Mouse (Mus musculus): ENCODE data around the gene St5. TPM values are rescaled to one million over a fixed set of nuclear protein-coding genes. Genes with fewer than 3 reads are reported as not detected.
A peak's percentile ranks its signal among the peaks of the same experiment; 100 is the strongest.

The St5 gene
- polyA plus RNA-seq, 1 experiment from 2014 or later, result 19.7 TPM

- no peak overlapping the region for H3K4me3 ChIP-seq
- no peak overlapping the region for H3K27ac ChIP-seq
- H3K9me3 ChIP-seq, result no peaks in the 10 kb centered on the region
- no peaks in the 10 kb centered on the region for H3K27me3 ChIP-seq (replicated peaks)
- H3K4me2 ChIP-seq, result no peak overlapping the region
- H3K4me1 ChIP-seq, result no peaks in the 10 kb centered on the region
- H3K9ac ChIP-seq, result no peak overlapping the region
- WGBS, result 84% methylated on average over 13 of the region's 13 CpGs
- no peak for ATAC-seq (replicated peaks)
- H3K36me3 ChIP-seq (replicated peaks), result no peaks in the 10 kb centered on the region
Measured at GRCm38 (mm10) chr7:109694576-109695338, 8.6 kb downstream of the St5 start.

- Histone ChIP-seq H3K9ac (no peak overlapping the region), H3K27ac (no peak overlapping the region), H3K9me3 (no peaks in the 10 kb centered on the region), H3K4me3 (no peak overlapping the region), H3K27me3 (replicated peaks) (no peaks in the 10 kb centered on the region), H3K4me2 (no peak overlapping the region), H3K36me3 (replicated peaks) (no peaks in the 10 kb centered on the region), H3K4me1 (no peaks in the 10 kb centered on the region)
- ATAC-seq (replicated peaks), result no peak
- 95% methylated on average over 5 of the region's 5 CpGs for WGBS
Measured at GRCm38 (mm10) chr7:109690961-109691360, 12.4 kb downstream of the St5 start.

- H3K9ac ChIP-seq, result no peak overlapping the region
- no peaks in the 10 kb centered on the region for H3K4me1 ChIP-seq
- H3K27ac ChIP-seq, result no peak overlapping the region
- H3K4me3 ChIP-seq, result no peak overlapping the region
- no peaks in the 10 kb centered on the region for H3K9me3 ChIP-seq
- no peak overlapping the region for H3K4me2 ChIP-seq
- 93% methylated on average over 3 of the region's 3 CpGs for WGBS
- 0 out of 2 replicates have a peak, but pooled peaks cover under 1% of the 10 kb centered on the region for H3K27me3 ChIP-seq (replicated peaks)
- ATAC-seq (replicated peaks), result no peak
- no peaks in the 10 kb centered on the region for H3K36me3 ChIP-seq (replicated peaks)
Measured at GRCm38 (mm10) chr7:109690101-109690500, 13.3 kb downstream of the St5 start.

- H3K9me3 ChIP-seq, result no peaks in the 10 kb centered on the region
- H3K27ac ChIP-seq, result no peak overlapping the region
- WGBS, result 31% methylated on average over 9 of the region's 9 CpGs
- H3K4me2 ChIP-seq, result no peak overlapping the region
- no peak overlapping the region for H3K4me3 ChIP-seq
- H3K36me3 ChIP-seq (replicated peaks), result no peaks in the 10 kb centered on the region
- ATAC-seq (replicated peaks), result no peak
- H3K27me3 ChIP-seq (replicated peaks), result 0 out of 2 replicates have a peak, but pooled peaks cover 3% of the 10 kb centered on the region
- no peak overlapping the region for H3K9ac ChIP-seq
- H3K4me1 ChIP-seq, result no peaks in the 10 kb centered on the region
Measured at GRCm38 (mm10) chr7:109686585-109687128, 16.7 kb downstream of the St5 start.

- 0 out of 2 replicates have a peak, but pooled peaks cover 3% of the 10 kb centered on the region for H3K27me3 ChIP-seq (replicated peaks)
- H3K9me3 ChIP-seq, result no peaks in the 10 kb centered on the region
- 91% methylated on average over 1 of the region's 1 CpGs for WGBS
- no peak overlapping the region for H3K9ac ChIP-seq
- H3K4me1 ChIP-seq, result no peaks in the 10 kb centered on the region
- no peak for ATAC-seq (replicated peaks)
- H3K27ac ChIP-seq, result no peak overlapping the region
- H3K36me3 ChIP-seq (replicated peaks), result no peaks in the 10 kb centered on the region
- H3K4me2 ChIP-seq, result no peak overlapping the region
- no peak overlapping the region for H3K4me3 ChIP-seq
Measured at GRCm38 (mm10) chr7:109680879-109681278, 22.5 kb downstream of the St5 start.

GRCm38 (mm10) chr7:109680284-109680683, 23.1 kb downstream of the St5 start:
- no peaks in the 10 kb centered on the region for H3K4me1 ChIP-seq

GRCm38 (mm10) chr7:109674944-109675628, 28.3 kb downstream of the St5 start:
- Histone ChIP-seq H3K9me3 (no peaks in the 10 kb centered on the region), H3K4me3 (no peak overlapping the region), H3K27me3 (replicated peaks) (no peaks in the 10 kb centered on the region), H3K4me1 (peaks cover 5% of the 10 kb centered on the region), H3K9ac (no peak overlapping the region), H3K4me2 (no peak overlapping the region), H3K27ac (no peak overlapping the region), H3K36me3 (replicated peaks) (no peaks in the 10 kb centered on the region)
- WGBS, result 69% methylated on average over 4 of the region's 4 CpGs
- ATAC-seq (replicated peaks), result no peak

More at GRCm38 (mm10) chr7:109680284-109680683, 23.1 kb downstream of the St5 start:
- H3K27ac ChIP-seq, result no peak overlapping the region
- no peak for ATAC-seq (replicated peaks)
- H3K9me3 ChIP-seq, result no peaks in the 10 kb centered on the region
- 0 out of 2 replicates have a peak, but pooled peaks cover 3% of the 10 kb centered on the region for H3K27me3 ChIP-seq (replicated peaks)
- no peak overlapping the region for H3K4me2 ChIP-seq
- WGBS, result 90% methylated on average over 2 of the region's 2 CpGs
- H3K9ac ChIP-seq, result no peak overlapping the region
- no peak overlapping the region for H3K4me3 ChIP-seq
- H3K36me3 ChIP-seq (replicated peaks), result no peaks in the 10 kb centered on the region

GRCm38 (mm10) chr7:109671581-109672471, 31.6 kb downstream of the St5 start:
- Histone ChIP-seq H3K9ac (peak overlapping the region; percentile 43), H3K27me3 (replicated peaks) (no peaks in the 10 kb centered on the region), H3K4me2 (peak overlapping the region; percentile 74), H3K4me3 (peak overlapping the region; percentile 46), H3K27ac (peak overlapping the region; percentile 39), H3K9me3 (no peaks in the 10 kb centered on the region), H3K36me3 (replicated peaks) (no peaks in the 10 kb centered on the region), H3K4me1 (peaks cover 5% of the 10 kb centered on the region)
- peak; percentile 94 for ATAC-seq (replicated peaks)
- under 1% methylated on average over 41 of the region's 44 CpGs for WGBS

- Histone ChIP-seq H3K36me3 (replicated peaks) (no peaks in the 10 kb centered on the region), H3K9ac (no peak overlapping the region), H3K4me2 (no peak overlapping the region), H3K4me1 (peaks cover 5% of the 10 kb centered on the region), H3K4me3 (no peak overlapping the region), H3K9me3 (no peaks in the 10 kb centered on the region), H3K27me3 (replicated peaks) (no peaks in the 10 kb centered on the region), H3K27ac (no peak overlapping the region)
- no peak for ATAC-seq (replicated peaks)
- 92% methylated on average over 5 of the region's 5 CpGs for WGBS
Measured at GRCm38 (mm10) chr7:109669426-109670170, 33.8 kb downstream of the St5 start.

- no peaks in the 10 kb centered on the region for H3K27me3 ChIP-seq (replicated peaks)
- no peak overlapping the region for H3K4me3 ChIP-seq
- H3K9ac ChIP-seq, result no peak overlapping the region
- no peak for ATAC-seq (replicated peaks)
- no peak overlapping the region for H3K4me2 ChIP-seq
- H3K9me3 ChIP-seq, result no peaks in the 10 kb centered on the region
- H3K27ac ChIP-seq, result no peak overlapping the region
- H3K36me3 ChIP-seq (replicated peaks), result no peaks in the 10 kb centered on the region
- no peaks in the 10 kb centered on the region for H3K4me1 ChIP-seq
- WGBS, result 82% methylated on average over 5 of the region's 5 CpGs
Measured at GRCm38 (mm10) chr7:109666664-109667063, 36.7 kb downstream of the St5 start.

GRCm38 (mm10) chr7:109662626-109663025, 40.8 kb downstream of the St5 start:
- Histone ChIP-seq H3K27me3 (replicated peaks) (no peaks in the 10 kb centered on the region), H3K9ac (no peak overlapping the region), H3K4me2 (no peak overlapping the region), H3K36me3 (replicated peaks) (no peaks in the 10 kb centered on the region), H3K27ac (no peak overlapping the region), H3K9me3 (no peaks in the 10 kb centered on the region), H3K4me3 (no peak overlapping the region), H3K4me1 (no peaks in the 10 kb centered on the region)
- ATAC-seq (replicated peaks), result no peak
- 73% methylated on average over 4 of the region's 4 CpGs for WGBS
